Mouse (Mus musculus) MEL (cell line): Measurements from ENCODE around the gene Rmdn2. TPM values are rescaled to one million over a fixed set of nuclear protein-coding genes. Genes with fewer than 3 reads are reported as not detected.

ENCODE experiments used
- DNase-seq: peaks from one replicate; pipeline ENCODE4 v3.0.0; 2011; ENCODE audit warnings: low read depth, low spot score
- H3K27ac ChIP-seq: 2 replicates; pipeline ENCODE4 v1.5.1; 2012; ENCODE audit warnings: low read depth, mild to moderate bottlenecking, control low read depth, low read length, moderate library complexity; ENCODE audit not compliant: control insufficient read depth
- H3K27me3 ChIP-seq, 2 experiments: fragments of 150-350 bp in 1 of 2; sonication (generic) in 1 of 2; 2 replicates each; pipeline ENCODE4 v1.6.1; 2012; ENCODE audit warnings: low read length in 2 of 2, mild to moderate bottlenecking in 2 of 2, improper control_type of control experiment in 1 of 2, moderate library complexity in 1 of 2; ENCODE audit not compliant: insufficient read depth in 2 of 2, control insufficient read depth in 1 of 2
- H3K36me3 ChIP-seq, 2 experiments: 2 replicates each; pipeline ENCODE4 v1.6.1; 2012 to 2014; ENCODE audit warnings: low read length in 2 of 2, improper control_type of control experiment in 1 of 2, inconsistent platforms in 1 of 2, mild to moderate bottlenecking in 1 of 2; ENCODE audit not compliant: insufficient read depth in 2 of 2, control insufficient read depth in 1 of 2
- H3K4me1 ChIP-seq, 2 experiments: fragments of 150-350 bp in 1 of 2; sonication (generic) in 1 of 2; 2 replicates each; pipeline ENCODE4 v1.6.1; 2012; ENCODE audit warnings: low read length in 2 of 2, improper control_type of control experiment in 1 of 2, mild to moderate bottlenecking in 1 of 2; ENCODE audit not compliant: insufficient read depth in 2 of 2, control insufficient read depth in 1 of 2
- H3K4me3 ChIP-seq, 2 experiments: fragments of 150-350 bp in 1 of 2; sonication (generic) in 1 of 2; 2 replicates each; pipeline ENCODE4 v1.5.1; 2012; ENCODE audit warnings: low read depth in 2 of 2, low read length in 2 of 2, mild to moderate bottlenecking in 2 of 2, moderate library complexity in 2 of 2, control low read depth in 1 of 2, improper control_type of control experiment in 1 of 2; ENCODE audit not compliant: control insufficient read depth in 1 of 2, insufficient read depth in 1 of 2
- H3K79me2 ChIP-seq: 2 replicates; pipeline ENCODE4 v1.6.1; 2012; ENCODE audit warnings: mild to moderate bottlenecking, low read length, moderate library complexity; ENCODE audit not compliant: control insufficient read depth, poor library complexity, insufficient read depth
- H3K9ac ChIP-seq: 2 replicates; pipeline ENCODE4 v1.6.1; 2012; ENCODE audit warnings: low read depth, mild to moderate bottlenecking, control low read depth, low read length, moderate library complexity; ENCODE audit not compliant: control insufficient read depth, poor library complexity, severe bottlenecking
- H3K9me3 ChIP-seq: fragments of 150-350 bp; sonication (generic); replicated peaks from 2 replicates; pipeline ENCODE4 v1.6.1; 2012; ENCODE audit warnings: mild to moderate bottlenecking, low read length, improper control_type of control experiment, moderate library complexity; ENCODE audit not compliant: insufficient read depth
- BHLHE40 ChIP-seq: IDR thresholded peaks from 2 replicates; pipeline ENCODE4 v1.6.1; 2012; ENCODE audit warnings: low read depth, mild to moderate bottlenecking, inconsistent platforms, low read length, improper control_type of control experiment, borderline replicate concordance
- CHD2 ChIP-seq: IDR thresholded peaks from 2 replicates; pipeline ENCODE4 v1.6.1; 2011; ENCODE audit warnings: low read length, improper control_type of control experiment
- CTCF ChIP-seq, 3 experiments: IDR thresholded peaks in 2 of 3; conservative IDR thresholded peaks in 1 of 3; 2 replicates each; pipeline ENCODE4 v1.5.1; 2011 to 2012; ENCODE audit warnings: low read length in 3 of 3, low read depth in 2 of 3, mild to moderate bottlenecking in 2 of 3, improper control_type of control experiment in 1 of 3, inconsistent platforms in 1 of 3, mixed read lengths in 1 of 3, moderate library complexity in 1 of 3; ENCODE audit not compliant: control insufficient read depth in 1 of 3, insufficient read depth in 1 of 3, poor library complexity in 1 of 3, severe bottlenecking in 1 of 3
- E2F4 ChIP-seq: IDR thresholded peaks from 2 replicates; pipeline ENCODE4 v1.6.1; 2011; ENCODE audit warnings: low read depth, low read length, improper control_type of control experiment, borderline replicate concordance
- ELF1 ChIP-seq: IDR thresholded peaks from 2 replicates; pipeline ENCODE4 v1.6.1; 2014; ENCODE audit warnings: low read depth, mild to moderate bottlenecking, inconsistent platforms, low read length, improper control_type of control experiment, moderate library complexity
- ETS1 ChIP-seq: IDR thresholded peaks from 2 replicates; pipeline ENCODE4 v1.6.1; 2012; ENCODE audit warnings: low read depth, mild to moderate bottlenecking, inconsistent platforms, low read length, improper control_type of control experiment, moderate library complexity
- GABPA ChIP-seq: IDR thresholded peaks from 2 replicates; pipeline ENCODE4 v1.6.1; 2012; ENCODE audit warnings: low read depth, mild to moderate bottlenecking, inconsistent platforms, low read length, improper control_type of control experiment, moderate library complexity
- JUND ChIP-seq: IDR thresholded peaks from 2 replicates; pipeline ENCODE4 v1.6.1; 2011; ENCODE audit warnings: low read depth, mild to moderate bottlenecking, improper control_type of control experiment, low read length
- MAZ ChIP-seq: IDR thresholded peaks from 2 replicates; pipeline ENCODE4 v1.6.1; 2012; ENCODE audit warnings: low read depth, mild to moderate bottlenecking, inconsistent platforms, low read length, improper control_type of control experiment
- MEF2A ChIP-seq: IDR thresholded peaks from 2 replicates; pipeline ENCODE4 v1.6.1; 2014; ENCODE audit warnings: low read depth, mild to moderate bottlenecking, inconsistent platforms, low read length, improper control_type of control experiment; ENCODE audit not compliant: poor library complexity, insufficient replicate concordance, severe bottlenecking; ENCODE audit errors: extremely low read depth
- MXI1 ChIP-seq: IDR thresholded peaks from 2 replicates; pipeline ENCODE4 v1.6.1; 2011; ENCODE audit warnings: mild to moderate bottlenecking, low read depth, low read length, improper control_type of control experiment
- MYC ChIP-seq: IDR thresholded peaks from 2 replicates; pipeline ENCODE4 v1.6.1; 2011; ENCODE audit warnings: low read depth, mild to moderate bottlenecking, low read length, improper control_type of control experiment, moderate library complexity
- NRF1 ChIP-seq: IDR thresholded peaks from 2 replicates; pipeline ENCODE4 v1.6.1; 2014; ENCODE audit warnings: low read depth, mild to moderate bottlenecking, inconsistent platforms, low read length, improper control_type of control experiment, moderate library complexity; ENCODE audit not compliant: poor library complexity, insufficient read depth, severe bottlenecking
- POLR2AphosphoS5 ChIP-seq: IDR thresholded peaks from 2 replicates; pipeline ENCODE4 v1.6.1; 2012; ENCODE audit warnings: low read depth, borderline replicate concordance, mild to moderate bottlenecking, inconsistent platforms, low read length, moderate library complexity, mixed read lengths
- SIN3A ChIP-seq: IDR thresholded peaks from 2 replicates; pipeline ENCODE4 v1.6.1; 2012; ENCODE audit warnings: low read length, improper control_type of control experiment, inconsistent platforms
- TCF12 ChIP-seq: IDR thresholded peaks from 2 replicates; pipeline ENCODE4 v1.6.1; 2014; ENCODE audit warnings: low read depth, mild to moderate bottlenecking, inconsistent platforms, low read length, improper control_type of control experiment, moderate library complexity
- ZKSCAN1 ChIP-seq: IDR thresholded peaks from 2 replicates; pipeline ENCODE4 v1.6.1; 2012; ENCODE audit warnings: low read depth, mild to moderate bottlenecking, inconsistent platforms, low read length, improper control_type of control experiment, moderate library complexity
- ZMIZ1 ChIP-seq: IDR thresholded peaks from 2 replicates; pipeline ENCODE4 v1.6.1; 2012; ENCODE audit warnings: low read depth, mild to moderate bottlenecking, inconsistent platforms, low read length, improper control_type of control experiment, moderate library complexity
- ZNF384 ChIP-seq: IDR thresholded peaks from 2 replicates; pipeline ENCODE4 v1.6.1; 2012; ENCODE audit warnings: low read depth, mild to moderate bottlenecking, inconsistent platforms, low read length, improper control_type of control experiment
- polyA plus RNA-seq, 2 experiments: library from polyadenylated mRNA; stranded (reverse) in 1 of 2; unstranded in 1 of 2; fragments of >175 nt in 1 of 2; fragments of >200 nt in 1 of 2; gene quantifications; 2 replicates each; pipeline versions ENCODE4 v1.2.1 to v1.2.4; 2012; ENCODE audit warnings: low replicate concordance in 2 of 2, low read depth in 1 of 2; ENCODE audit not compliant: insufficient read length in 2 of 2, insufficient read depth in 1 of 2, missing spikeins in 1 of 2
- total RNA-seq: library from RNA; depleted of rRNA; stranded (reverse); fragments of 300-350 nt; gene quantifications from 2 replicates; pipeline ENCODE4 v1.2.3, GENCODE M21; 2012

The Rmdn2 gene
- total and polyA plus RNA-seq, 3 experiments, result not detected

DNA sequence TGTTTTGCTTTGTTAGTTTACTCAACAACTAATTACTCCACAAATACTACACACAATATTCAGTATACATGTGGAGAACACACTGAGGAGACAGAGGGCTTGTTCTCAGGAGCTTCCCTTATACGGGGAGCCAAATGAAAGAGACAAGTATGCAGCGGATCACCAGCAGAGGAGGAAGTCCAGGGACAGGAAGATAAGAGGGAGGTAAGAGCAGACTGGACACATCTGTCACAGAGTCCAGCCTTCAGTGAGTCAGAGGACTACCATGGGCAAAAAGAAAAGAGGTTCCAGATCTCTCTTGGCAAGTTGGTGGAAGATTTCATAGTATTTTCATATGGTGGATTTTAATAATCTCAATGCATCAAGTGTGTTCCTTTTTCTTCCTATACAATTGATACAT, 13.5 kb upstream of the Rmdn2 start:
- H3K36me3 ChIP-seq, result no peaks in the 10 kb centered on the region
- no peak overlapping the region for H3K27ac ChIP-seq
- H3K4me3 ChIP-seq, result no peak overlapping the region
- H3K79me2 ChIP-seq, result no peaks in the 10 kb centered on the region
- TF ChIP-seq ELF1, result no peak
- no peak for TF ChIP-seq GABPA
- TF ChIP-seq MXI1, result no peak
- TF ChIP-seq TCF12, result no peak
- TF ChIP-seq MYC, result no peak
- TF ChIP-seq MEF2A, result no peak
- no peak for TF ChIP-seq JUND
- no peak for TF ChIP-seq POLR2AphosphoS5
- no peak for TF ChIP-seq E2F4
- TF ChIP-seq BHLHE40, result no peak
- no peak for TF ChIP-seq ZNF384
- TF ChIP-seq SIN3A, result no peak
- TF ChIP-seq ETS1, result no peak
- TF ChIP-seq ZKSCAN1, result no peak
- TF ChIP-seq MAZ, result no peak
- TF ChIP-seq CTCF (IDR thresholded peaks at IDR 0.05 in 2 of 3, conservative IDR thresholded peaks at IDR 0.05 in 1 of 3; ENCODE audit: control insufficient read depth in 1 of 3, insufficient read depth in 1 of 3, low read depth in 2 of 3, low read length in 3 of 3, poor library complexity in 1 of 3, severe bottlenecking in 1 of 3), result no peak
- TF ChIP-seq CHD2, result no peak
- no peak for TF ChIP-seq ZMIZ1
- TF ChIP-seq NRF1, result no peak
- TF ChIP-seq, all 39 proteins: peak for 0
- no peak for DNase-seq
- Histone ChIP-seq H3K9ac (no peak overlapping the region), H3K4me1 (no peaks in the 10 kb centered on the region), H3K9me3 (no peaks in the 10 kb centered on the region), H3K27me3 (peaks cover 3 to 9% of the 10 kb centered on the region in 2 experiments)
